Mouse (Mus musculus) right cerebral cortex, postnatal 14 days (tissue): ENCODE measurements at regions not wholly inside any gene's neighbourhood (a gene's known extent, or its start where the extent isn't known, plus 50 kb on each side); places are given as distances from the start of the nearest gene placed in this dataset.
A peak's percentile ranks its signal among the peaks of the same experiment; 100 is the strongest.

Experiments
- DNase-seq: peaks from one replicate; pipeline ENCODE4 v3.0.0; 2022

DNA sequence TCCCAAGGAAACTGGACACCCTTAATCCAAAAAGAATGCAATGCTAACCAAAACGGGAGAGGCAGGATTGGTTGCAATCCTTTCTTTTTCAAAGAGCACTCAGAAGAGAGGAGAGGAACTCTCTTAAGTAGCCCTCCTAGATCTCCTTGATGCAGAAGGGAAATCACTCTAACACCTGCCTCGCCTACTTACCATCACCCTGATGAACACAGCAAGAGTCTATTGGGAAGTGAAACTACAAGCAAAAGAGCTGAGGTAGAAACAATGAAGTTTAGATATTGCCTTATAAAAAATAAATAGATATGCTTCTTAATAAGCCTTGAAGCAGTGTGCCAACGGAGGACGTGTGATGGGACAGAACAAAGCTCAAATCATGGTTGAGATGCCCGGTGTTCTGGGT lies 177.4 kb downstream of the Gsdmc2 start:
- DNase-seq, result no peak

DNA sequence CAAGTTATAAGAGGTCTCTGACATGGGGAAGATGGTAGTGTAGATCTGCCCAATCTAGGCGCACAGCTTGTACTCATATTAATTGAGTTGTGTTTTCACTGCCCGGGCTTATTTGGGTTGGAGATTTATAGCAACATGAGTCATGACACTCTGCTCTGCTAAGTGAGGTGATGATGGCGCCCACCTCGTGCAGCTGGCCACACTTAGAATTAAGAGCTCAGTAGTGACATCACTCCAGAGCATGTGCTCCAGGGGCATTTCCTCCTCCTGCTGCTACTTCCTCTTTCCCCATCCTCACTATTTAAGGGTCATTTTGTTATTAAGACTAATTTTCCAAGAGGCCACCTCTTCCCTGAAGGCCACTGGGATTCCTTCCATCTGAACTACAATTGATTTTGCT lies 179.5 kb downstream of the Gsdmc2 start:
- no peak for DNase-seq

DNA sequence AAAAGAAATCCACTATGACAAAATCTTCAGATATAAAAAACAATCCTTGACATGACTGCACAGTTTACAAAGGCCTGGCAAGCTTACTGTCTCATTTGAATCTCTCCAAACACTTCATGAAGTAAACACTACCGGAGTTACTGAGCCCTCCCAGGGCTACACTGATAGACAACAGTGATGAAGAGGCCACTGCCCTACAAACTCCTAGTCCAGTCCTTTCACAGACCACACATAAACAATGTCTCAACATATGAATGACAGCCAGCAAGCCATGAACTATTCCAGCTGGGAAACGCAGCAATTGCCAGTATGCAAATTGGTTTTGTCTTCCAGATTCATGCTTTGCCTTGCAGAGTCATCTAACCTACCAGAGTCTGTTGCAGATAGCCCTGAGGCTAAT lies 180.1 kb downstream of the Gsdmc2 start:
- no peak for DNase-seq

DNA sequence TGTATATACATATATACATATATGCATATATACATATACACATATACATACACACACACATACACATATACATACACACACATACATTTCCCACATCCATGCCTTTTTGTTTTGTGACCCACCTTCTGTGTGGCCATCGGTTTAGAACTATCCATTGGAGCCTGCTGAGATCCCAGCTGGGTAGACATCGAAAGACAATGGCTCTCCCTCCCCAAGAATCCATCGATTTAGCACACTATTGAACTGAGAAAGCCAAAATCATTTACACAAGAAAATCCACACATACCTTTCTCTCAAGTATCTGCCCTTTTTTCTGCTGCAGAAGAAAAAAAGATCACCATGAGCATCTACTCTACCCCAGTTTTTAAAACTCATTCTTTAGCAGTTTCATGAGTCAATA lies 182.8 kb downstream of the Gsdmc2 start:
- DNase-seq, result no peak

DNA sequence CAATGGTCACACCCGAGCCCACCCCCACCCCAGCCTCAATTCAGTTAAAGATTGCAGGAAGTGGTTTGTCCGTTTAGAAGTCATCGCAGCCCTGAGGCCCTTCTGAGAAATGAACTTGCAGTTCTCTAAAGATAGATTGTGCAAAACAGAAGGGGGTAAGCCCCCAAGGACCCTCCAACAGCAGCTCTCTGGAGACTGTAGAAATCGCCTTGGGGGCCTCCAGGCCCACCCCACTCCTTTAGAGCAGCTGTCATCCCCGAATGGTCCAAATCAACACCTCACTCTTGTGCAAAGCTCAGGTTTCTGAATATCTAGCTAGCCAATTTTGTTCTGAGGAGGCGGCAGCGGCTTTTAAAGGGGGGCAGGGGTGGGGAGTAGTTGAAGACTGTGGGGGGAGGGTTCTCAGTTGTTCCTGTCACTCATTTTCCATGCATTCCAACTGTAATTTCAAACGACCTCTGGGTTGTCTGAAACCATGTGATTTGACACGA lies 186.9 kb downstream of the Gsdmc2 start:
- no peak for DNase-seq

DNA sequence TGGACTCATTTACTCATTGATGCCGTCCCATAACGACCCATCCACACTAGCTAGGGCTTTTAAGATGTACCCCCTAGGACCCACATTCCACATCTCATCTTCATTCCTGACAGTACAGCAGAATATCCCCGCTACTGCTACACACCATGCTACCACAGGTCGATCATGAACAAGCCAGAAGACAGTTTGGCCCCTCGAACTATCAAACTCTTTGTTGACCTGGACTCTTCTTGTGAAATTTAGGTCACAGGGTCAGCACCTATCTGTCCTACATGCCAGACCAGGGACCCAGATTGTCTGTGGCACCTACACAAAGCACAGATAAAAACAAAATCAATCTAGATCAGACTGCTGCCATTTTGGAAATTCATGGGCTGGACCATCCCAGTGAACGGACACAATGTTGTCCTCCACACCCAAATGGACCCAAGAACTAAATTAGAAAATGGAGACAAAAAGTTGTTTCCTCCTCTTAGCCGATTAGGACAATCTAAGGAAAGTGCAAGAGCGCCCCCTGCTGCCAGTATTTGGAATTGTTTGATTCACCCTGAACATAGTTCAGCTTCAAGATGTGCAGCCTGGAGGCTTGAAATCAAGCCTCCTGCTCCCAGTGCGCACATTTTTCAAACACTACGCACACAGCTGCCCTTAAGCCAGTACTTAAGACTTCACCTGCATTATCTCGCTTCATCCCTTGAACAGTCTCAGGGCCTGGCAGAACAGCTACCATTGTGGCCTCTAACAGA lies 192.6 kb downstream of the Gsdmc2 start:
- peak; percentile 92 for DNase-seq

DNA sequence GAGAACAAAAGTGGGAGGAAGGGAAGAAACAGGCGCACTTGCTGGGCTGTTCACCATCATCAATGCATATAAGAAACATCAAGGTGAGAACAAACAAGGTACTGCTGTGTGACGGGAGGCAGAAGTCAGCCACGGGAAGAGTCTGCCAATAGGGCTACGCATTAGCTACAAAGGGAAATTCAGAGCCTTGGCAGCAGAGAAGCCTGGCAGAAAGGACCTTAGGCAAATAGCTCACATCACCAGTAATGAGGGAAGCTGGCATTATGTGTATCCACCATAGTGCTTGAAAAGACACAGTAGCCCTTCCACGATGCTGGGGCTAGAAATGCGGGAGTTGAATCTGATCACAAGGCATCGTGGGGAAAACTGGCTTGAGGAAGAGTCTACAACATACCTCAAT lies 193.9 kb downstream of the Gsdmc2 start:
- DNase-seq, result no peak

DNA sequence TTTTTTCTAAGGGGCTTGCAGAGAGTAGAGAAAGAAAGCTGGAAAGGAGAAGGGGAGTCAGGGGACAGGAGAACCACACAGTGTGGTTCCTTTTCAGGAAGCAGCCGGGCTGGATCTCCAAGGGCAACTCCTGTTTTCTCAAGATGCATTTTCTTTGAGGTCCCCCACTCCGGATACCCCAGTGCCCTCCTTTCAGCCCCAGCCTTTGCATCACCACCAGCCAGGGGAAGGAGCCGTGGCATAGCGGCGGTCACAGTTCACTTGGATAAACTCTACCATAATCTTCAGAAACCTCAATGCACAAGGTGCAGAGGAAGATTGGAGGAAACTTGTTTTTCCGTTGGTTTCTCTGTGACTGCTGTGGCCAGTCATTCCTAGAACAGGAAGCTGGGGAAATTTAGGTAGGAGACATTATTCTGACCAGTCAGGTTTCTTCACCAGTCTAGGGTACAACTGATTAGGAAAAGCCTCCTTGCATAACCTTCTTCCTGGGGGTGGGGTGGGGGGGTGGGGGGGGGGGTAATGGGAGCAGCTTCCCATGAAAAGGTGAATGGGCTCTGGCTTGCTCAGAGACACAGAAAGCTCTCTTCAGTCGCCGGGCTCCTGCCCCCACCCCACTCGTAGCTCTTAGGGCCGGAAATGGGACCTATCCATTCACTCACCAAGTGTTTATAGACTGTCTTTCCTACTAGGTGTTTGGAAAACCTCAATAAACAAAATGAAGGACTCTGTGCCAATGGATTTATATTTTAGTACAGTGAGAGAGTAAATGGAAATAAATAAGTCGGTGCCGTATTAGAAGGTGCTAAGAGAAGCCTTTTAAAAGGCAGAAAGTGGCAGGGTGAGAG lies 196.6 kb downstream of the Gsdmc2 start:
- DNase-seq, result no peak

DNA sequence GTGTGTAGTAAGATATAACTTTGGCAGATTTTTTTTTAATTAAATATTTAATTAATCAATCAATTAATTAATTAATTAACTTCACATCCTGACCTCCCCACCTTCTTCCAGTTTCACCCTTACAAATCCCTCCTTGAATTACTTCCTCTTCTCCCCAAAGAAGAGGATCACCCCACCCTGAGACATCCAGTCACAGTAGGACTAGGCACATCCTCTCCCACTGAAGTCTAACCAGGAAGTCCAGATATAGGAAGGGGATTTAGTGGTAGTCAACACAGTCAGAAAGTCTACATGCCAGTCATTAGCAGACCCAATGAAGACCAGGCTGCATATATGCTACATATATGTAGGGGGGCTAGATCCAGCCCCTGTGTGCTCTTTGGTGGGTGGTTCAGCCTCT lies 220.2 kb downstream of the Gsdmc2 start:
- DNase-seq, result no peak

DNA sequence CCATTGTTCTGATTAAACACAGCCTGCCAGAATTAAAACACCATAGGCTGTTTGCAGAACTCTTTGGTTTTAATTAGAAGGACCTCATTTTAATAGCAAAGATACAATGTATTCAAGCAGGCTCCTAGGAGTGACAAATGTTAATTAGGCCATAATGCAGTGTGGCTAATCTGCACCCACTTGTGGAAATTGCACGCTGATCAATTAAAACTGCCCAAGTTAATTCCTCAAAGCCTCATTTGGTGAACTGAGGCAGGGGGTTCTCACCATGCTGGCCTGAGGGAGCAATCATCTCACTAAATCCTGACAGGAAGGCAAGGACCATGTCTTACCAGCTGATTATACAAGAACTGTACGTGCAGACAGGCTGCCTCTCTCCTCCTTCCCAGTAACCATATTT lies 220.7 kb downstream of the Gsdmc2 start:
- no peak for DNase-seq

DNA sequence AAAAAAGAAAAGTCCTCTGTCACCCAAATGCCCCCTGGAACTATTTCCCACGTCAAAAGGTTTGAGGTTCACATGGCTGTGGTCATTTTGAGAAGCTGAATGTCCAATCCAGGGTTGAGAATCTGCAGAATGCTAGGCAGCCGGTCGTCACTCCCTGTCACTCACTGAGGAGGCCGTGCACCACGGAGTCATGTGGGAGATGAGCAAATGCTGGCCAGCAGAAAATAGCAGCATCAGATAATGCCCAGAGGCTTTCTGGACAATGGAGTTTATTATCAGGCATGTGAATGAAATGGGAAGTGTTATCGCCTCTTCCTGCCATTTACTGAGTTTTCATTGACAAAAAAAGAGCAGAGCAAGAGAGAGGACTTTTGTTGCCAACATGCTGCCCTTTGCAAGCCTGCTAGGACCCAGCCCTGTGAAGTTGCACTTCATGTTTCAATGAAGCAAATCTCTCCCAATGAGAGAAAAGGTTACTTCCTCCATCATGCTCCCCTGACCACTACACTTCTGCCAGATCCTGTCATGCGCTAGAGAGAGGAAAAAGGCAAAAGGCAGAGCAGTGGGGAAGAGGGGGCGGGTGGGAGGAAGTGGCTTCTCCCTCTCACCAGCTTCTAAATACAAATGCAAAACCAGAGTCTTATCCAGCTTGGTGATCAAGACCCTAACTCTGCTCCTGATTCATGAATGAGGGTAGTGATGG lies 228.3 kb downstream of the Gsdmc2 start:
- DNase-seq, result no peak

DNA sequence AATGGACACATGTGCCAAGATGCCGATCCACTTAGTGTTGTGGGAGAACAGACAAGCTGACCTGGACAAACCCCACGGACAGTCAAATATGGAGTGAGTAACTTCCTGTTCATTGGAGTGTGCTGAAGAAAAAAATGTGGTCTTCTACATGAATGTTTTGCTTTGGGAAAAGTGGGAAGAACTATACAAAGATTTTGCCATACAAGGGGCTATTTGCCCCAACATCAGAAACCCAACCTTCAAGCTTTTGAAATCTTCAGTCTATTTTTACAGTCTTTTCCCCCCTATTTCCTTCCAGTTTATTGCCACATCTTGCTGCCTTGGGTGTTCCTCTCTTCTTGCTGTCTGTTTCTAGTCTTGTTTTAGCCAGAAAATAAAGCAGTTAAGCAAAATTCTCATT lies 230.8 kb downstream of the Gsdmc2 start:
- DNase-seq, result no peak

DNA sequence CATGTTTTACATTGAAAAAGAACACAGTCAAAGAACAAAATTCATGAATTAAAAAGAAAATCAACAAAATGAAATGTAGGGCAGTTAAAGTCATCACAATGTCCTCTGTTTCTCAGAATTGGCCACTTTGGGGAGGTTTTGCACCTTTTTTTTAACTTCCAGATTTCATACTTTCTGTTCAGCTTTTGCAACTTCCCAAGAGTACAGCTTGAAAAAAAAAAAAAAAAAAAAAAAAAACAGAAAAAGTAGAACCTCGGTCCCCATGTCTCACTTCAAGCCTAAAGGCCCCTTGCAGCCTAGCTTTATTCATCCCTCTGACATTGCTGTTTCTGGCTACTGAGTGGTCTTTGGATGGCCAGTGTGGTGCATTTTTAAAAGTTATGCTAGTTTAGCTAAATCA lies 231.9 kb downstream of the Gsdmc2 start:
- no peak for DNase-seq

DNA sequence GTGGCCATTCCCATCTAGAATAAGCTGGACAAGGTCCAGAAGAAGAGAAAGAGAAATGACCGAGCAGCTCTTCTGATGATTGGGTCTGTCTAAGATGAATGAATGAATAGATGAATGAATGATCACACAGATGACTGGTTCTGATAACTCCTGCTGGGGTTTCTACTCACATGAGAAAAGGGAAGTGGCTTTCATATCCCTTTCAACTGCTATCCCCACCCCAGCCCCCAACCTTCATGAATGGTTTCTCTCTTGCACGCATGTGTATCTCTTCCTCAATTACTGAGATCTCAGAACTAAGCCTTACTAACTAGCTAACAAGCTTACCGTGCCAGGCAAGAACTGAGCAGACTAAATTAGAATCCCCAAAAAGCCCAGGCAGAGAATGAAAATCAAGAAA lies 233.8 kb downstream of the Gsdmc2 start:
- DNase-seq, result no peak

DNA sequence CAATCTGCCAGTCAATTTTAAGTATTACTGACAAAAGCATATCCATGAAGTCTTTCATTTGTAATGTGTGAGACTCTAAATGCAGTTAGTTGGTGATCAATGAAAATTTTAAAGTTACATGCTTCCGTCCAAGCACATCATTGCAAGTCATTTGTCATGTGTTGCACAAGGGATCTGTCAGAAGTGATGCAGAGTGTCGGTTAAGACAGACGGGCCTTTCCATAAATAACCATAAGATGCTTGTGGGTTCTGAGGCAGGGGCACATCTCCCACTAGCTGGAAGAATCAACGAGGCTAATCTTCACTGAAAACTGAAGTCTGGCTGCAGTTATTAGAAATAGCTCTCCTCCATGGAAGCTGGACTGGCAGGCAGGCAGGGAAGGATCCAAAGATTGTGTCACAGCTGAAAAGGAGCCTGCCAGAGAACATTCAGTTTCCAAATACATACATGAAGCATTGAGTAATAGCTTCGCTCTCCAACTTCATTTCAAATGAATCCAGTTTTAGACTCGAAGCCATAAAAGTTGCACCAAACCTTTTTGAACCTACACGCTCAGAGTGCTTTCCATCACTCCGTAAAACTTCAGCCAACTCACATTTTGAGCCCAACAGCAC lies 241.8 kb downstream of the Gsdmc2 start:
- DNase-seq, result no peak

DNA sequence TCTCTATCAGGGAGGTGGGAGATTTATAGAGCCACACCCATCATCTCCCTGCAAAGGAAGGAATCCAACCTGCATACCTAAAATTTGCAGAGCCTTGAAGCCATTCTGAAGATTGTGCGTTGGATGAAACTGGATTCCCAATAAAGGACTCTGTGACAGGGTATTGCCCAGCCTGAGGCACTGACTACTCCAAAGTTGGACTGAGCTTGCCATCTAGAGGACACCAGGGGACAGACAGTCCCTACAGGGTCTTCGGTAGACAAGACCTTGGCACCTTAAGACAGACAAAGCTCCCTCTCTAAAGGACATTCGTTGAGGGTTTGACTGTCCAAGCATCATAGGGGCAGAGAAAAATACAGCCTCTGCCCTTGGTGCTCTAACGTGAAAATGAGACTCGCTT lies 243.4 kb downstream of the Gsdmc2 start:
- DNase-seq, result no peak

DNA sequence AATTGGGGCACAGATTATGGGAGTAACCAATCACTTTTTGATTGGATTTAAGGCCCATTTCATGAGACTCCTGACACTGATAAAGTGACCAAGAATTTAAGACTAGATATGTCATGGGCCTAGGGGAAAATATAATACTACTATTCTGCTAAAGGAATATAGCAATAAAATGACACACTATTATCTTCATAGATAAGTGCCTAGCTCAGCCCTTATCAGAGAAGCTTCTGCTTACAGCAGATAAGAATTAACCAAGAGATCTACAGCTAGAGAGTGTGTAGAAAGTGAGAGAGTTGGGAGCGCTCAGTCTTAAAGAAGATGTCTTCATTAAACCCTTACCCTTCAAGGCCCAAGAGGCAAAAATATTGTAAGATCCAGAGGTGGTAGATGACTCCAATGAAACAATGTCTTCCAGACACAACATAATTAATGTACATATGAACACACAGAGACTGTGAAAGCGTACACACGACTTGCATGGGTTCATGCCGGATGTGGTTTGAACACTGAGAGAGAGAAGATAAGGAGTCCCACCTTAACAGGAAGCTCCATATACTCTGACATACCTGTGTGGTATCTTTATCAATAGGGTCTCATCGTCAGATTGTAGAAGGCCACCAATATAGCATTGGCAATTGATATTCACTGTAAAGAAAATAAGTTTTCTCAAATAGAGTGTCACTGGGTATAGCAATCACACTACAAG lies 252.1 kb downstream of the Gsdmc2 start:
- no peak for DNase-seq

DNA sequence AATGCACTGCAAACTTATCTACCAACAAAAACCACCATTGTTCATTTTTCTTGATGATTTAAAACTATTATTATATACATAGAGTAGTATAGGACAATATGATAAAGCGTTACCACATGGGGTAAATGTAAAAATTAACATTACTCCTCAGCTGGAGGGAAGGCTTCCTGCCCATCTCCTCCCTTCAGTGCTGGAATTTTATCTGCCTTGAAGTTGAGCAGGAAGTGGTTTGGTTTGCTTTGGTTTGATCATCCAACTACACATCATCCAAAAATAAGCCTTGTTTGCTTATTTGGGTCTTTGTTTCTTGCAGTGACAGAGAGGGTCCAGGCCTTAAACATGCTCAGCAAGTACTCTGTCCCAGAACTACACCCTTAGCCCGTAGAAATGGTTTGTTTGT lies 285.7 kb downstream of the Gsdmc2 start:
- no peak for DNase-seq

DNA sequence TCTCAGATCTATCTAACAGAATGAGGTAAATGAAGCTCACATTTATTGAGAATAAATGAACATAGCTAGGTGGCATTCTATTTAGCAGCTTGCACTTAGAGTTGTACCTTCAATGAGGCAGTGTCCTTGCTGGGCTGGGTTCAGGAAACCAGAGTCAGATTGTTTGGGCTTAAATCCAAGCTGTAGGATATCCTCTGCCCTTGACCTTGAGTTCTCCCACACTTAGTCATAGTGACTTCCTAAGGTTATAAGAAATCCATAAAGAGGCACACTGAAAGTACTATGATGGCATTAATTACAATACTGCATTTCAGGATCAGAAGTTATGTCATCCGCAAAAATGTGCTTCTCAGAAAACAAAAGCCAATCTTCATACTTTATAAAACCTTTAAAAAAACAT lies 286.3 kb downstream of the Gsdmc2 start:
- no peak for DNase-seq

DNA sequence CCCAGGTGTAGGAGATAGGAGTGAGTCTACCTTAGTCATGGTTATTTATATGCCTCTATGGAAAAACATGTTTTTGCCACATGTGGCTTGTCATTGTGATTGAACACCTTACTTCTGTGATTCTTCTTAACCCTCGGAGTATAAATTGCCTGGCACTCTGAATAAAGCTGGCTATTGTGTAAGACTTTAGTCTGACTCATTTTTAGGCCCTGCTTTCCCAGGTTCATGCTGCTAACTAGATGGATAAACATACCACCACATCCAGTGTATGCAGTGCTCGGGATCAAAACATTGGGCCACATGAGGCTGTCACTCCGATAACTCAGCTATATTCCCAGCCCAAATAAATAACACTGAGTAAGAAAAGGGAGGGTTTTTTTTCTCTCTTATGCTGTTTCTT lies 287.2 kb downstream of the Gsdmc2 start:
- no peak for DNase-seq

DNA sequence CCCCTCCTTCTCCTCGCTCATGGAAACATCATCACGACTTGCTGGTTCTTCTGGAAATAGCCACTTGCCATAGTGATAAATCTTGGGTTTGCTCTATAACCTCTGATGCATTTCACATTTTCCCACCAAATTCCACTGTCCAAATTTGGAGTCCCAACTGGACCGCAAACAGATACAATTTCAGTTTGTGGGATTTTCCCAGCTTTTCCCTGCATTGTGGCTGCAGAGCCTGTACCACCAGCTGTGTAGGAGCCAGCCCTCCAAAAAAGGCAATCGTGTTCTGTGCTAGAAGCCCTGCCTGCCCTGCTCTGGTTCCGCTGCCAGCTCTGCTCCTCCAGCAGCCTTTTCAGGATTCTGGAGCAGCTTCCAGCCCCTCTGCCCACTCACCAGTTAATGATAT lies 291.4 kb downstream of the Gsdmc2 start:
- DNase-seq, result peak; percentile 9

DNA sequence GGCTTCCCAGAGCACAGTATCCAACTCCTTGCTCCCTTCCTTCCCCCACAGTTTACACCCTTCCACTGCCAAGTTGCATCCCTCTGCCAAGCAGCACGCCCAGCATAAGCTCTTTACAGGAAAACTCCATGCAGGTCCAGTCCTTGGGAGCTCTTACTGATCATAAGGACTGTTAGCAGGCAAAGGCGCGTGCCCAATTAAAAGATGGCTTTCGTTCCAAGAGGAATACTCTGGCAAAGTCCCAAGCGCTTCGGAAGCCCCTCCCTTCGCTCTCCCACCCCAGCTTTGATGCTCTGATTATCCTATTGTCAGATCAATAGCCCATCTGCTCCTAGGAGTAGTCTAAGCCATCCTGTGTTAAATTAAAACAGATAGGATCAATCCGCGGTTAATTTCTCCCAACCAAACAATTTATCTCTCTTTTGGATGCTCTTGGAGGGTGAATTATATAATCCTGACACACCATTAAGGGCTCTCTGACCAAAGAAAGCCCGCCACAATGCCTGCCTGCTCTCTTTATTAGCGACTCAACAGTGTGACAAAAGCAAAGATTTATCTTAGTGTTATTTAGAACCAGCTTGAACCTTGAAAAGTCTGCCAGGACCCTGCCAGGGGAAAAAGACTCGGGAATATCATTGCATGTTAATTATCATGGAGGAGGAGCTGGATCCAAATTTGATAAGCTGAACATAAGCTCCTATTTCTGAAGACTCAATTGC lies 312.5 kb downstream of the Gsdmc2 start:
- DNase-seq, result peak; percentile 16
